Mouse (Mus musculus) adrenal gland, adult 18-20 months (tissue): ENCODE data around the gene Ank3. TPM values are rescaled to one million over a fixed set of nuclear protein-coding genes. Genes with fewer than 3 reads are reported as not detected.

Experiments used
- DNase-seq, 2 experiments: peaks; one replicate each; pipeline ENCODE4 v3.0.0; 2021 to 2022; ENCODE audit warnings: low spot score in 2 of 2
- total RNA-seq, 2 experiments: library from RNA; stranded (reverse); gene quantifications; 1 replicate in 1 of 2; 2 replicates in 1 of 2; pipeline ENCODE4 v1.2.3; 2021

The Ank3 gene
- total RNA-seq, 2 experiments from 2014 or later: 10.1 to 11.7 TPM

DNA sequence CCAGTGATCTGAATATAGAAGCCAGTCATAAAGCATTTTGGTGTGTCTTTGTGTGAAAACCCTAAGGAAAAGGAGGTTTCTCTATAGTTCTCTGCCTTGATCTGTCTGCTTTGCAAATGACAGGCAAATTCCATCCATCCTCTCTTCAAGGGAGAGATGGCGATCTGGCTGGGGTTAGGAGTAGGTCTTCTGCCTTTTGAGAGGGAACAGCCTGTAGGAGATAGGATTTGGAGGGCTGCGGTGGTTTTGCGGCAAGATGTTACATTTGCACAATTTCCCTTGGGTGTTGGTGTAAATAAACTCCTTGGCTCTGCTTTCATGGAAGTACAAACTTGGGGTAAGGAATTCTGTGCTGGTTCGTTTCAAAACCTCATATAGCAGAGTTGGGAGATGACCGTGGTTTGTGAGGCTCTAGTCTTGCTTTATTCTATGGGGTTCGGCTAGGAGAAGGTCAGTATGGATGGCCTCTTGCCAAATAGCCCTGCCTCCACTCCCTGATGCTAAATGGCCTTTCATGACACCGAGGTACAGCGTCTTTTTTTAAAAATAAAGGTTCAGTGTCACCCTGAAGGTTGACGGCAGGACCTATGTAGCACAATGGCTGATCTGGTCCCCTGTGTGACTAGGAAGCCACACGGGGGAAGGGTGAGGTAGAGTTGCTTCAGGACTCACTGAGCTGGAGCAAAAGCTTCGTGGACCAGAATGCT is 309.4 kb downstream of the Ank3 start:
- DNase-seq: no peak

DNA sequence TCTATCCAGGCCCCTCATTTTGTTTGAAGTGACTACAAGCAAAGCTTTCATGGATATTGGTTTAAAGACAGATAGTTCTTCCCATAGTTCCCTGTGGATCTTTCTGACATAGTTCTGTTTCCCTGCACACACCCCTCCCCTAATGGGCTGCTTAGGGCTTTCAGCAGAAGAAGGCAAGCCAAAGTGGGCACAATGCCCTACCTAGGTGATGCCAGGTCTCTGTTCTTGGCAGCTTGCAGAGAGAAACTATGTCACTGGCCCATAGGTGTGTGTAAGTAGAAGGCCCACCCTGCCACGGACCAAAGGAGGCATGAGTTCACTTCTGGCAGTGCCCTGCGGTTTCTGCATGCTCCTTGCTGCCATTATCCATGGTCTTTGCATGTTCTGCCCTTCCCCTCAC is 311.1 kb downstream of the Ank3 start:
- DNase-seq: no peak

DNA sequence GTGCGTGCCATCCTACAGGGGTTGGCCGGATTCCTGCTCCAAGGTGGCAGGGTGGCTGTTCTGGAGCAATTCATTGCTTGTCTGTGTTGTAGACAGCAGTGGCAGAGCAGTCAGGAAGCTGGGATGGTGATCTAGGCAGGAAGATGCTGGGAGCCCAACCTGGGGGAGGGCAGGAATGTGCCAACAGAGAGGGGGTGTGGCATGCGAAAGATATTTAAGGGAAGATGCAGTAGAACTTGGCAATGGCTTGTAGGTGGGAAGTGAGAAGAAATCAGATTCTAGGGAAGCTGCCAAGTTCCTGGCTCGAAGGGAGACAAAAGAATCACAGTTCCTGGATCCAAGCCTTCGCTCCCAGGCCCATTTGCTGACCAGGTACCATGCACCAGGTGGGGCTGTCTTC is 312.2 kb downstream of the Ank3 start:
- no peak for DNase-seq

DNA sequence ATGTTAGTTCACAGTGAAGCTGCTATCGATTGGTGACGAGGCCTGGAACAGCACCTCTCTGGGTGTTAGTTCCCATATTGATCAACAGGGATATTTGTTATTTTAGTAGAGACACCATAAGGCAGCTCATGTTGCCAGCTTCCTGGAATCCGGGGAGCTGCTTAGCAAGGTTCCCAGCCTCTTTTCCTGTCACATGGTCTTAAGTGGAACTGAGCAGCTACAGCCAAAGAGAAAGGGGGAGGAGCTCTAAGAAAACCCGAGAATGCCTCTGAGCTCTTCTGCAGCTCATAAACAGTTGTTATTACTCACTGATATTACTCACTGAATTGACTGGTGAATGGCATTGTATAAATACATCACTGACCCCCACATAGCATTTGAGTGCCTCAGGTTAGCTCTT is 318.3 kb downstream of the Ank3 start:
- DNase-seq: no peak

DNA sequence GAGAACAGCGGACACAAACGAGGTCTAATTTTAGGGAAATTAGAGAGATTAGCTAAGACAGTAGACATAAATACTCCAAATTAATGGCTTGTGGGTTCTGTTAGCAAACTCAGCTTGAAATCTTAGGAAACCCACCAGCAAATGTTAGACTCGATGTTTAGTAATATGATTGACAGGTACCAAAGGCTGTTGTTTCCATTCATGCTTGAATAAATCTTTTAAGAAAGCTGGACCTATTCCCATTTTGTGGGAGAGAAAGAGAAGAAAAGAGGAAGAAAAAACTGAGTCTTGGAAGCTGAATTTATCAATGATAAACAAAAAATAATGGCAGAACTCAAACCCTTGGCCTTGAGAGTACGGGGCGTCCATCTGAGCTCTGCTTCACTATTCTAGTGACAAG is 320.8 kb downstream of the Ank3 start:
- no peak for DNase-seq

DNA sequence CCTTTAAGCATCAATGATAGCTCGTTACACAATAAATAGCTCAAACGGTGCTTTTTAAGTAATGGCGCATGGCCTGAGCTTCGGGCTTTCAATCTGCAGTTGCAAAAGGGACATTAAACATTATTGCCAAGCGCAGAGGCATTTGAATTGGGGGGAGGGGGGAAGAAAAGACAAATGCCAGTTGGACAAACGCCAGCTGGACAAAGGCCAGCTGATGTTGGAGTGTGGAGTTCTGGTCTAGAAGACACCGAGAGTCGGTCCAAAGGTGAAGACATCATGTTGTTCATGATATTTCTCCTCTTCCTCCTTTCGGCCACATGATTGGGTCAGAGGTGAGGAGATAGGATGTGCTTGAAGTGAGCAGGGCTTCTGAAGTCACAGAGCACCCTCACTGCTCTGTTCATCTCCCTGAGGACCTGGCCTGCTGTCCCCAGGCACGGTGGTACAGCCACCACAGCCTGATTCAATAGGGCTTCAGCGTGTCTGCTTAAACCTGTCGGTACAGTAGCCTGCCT is 321.4 kb downstream of the Ank3 start:
- no peak for DNase-seq

DNA sequence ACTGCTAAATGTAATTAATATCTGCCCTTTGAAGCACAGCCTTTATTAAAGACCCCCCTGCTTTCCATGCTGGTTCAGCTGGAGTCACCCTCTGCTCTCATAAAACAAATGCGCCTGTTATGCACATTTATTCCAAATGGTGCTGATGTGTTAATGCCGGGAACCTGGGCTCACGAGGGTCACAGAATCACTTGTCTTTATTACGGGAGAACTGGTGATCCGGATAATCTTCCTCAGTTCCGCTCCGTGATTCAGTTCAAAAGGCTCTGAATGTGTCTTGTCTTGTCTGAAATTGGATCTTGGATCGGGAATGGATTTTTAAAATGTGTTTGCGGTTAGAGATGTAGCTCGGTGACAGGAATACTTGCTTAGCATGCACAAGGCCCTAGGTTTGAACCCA is 321.9 kb downstream of the Ank3 start:
- DNase-seq: no peak

DNA sequence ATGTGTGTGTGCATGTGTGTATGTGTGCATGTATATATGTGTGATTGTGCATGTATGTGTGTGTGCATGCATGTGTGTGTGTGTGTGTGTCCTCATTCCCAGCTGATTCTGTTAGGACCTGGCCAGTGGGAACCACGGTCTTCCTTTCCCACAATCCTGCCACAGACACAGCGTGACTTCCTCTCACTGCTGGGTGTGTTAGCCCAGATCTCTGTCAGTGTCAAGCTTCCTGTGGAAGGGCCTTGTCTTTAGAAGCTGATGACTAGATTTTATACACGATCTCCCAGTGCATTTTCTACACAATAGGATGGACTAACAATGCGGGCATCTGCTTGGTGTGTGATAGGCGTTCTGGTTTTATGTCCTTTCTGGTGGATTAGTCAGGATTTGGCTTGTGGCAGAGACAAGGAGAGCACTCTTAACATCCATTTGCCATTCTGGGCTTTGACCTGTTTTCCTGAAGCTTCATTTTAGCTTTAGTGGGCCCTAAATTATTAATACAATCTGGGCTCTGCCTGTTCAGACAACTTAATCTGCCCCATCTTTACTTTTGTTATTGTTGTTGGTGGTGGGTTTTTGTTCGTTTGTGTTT is 322.4 kb downstream of the Ank3 start:
- no peak for DNase-seq

DNA sequence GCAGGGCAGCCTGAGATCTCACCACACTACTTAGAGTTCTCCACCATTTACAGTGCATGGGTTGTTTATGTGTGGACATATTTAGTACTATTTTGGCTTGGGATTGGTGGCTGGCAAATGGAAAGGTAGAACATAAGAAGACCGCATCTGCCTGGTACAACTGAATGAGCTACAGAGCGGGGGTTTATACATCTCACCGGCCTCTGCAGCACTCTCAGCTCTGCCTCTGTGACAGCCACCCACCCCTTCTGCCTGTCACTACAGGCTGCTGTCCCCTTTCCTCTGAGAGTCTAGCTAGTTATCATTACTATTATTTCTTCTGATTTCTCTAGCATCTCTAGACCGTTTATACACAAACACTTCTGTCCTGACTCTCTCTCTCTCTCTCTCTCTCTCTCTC is 325.6 kb downstream of the Ank3 start:
- DNase-seq: no peak

DNA sequence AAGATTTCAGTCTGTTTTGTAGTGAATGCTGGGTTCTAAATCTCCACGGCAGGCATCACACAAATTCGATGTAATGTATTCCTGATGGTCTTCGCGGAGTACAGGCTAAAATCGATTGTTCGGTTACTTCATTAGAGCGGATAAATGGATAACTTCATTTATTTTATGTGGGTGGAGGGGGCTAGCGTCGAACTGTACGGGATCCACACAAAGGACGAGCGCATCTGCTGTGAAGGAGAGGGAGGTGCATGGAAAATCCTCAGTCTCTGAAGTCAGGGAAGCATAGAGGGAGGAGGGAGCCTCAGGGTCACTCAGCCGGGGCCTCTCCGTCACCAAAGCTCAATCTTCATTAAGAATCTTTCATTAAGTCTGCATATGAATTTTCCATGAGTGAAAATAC is 326.5 kb downstream of the Ank3 start:
- DNase-seq: no peak

DNA sequence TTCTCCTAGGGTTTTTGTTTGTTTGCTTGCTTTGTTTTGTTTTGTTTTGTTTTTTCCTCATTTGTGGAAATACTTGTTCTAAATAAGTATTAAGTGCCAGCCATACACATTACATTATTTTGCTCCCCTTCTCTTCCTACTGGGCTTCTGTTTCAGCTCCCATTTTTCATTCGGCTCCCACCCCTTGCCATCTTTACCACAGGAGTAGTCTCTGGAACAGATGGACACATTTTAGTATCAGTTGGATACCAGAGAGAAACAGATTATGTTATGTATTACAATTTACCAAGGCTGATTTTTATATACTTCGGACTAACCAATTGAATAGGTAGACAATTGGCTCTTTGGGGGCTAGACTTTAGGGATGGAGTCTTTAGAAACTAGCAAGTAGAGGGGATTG is 327.7 kb downstream of the Ank3 start:
- DNase-seq: no peak

DNA sequence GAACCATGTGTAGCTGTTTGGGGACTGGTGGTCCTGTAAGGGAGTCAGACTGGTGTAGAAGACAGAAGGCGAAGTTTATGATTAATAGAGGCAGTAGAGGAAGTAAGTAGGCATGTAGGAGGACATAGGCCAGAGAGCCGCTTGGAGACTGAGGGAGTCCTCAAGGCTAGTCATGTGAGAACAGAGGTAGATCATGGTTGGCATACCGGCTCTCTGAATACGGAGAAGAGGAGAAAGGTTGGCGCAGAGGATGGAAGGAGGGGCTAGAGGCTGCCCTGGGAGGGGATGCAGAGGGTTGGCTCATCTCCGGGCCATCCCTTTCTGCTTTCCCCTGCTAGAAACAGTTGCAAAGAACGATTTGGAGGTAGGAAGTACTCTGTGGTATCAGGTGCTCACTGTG is 328.2 kb downstream of the Ank3 start:
- no peak for DNase-seq

DNA sequence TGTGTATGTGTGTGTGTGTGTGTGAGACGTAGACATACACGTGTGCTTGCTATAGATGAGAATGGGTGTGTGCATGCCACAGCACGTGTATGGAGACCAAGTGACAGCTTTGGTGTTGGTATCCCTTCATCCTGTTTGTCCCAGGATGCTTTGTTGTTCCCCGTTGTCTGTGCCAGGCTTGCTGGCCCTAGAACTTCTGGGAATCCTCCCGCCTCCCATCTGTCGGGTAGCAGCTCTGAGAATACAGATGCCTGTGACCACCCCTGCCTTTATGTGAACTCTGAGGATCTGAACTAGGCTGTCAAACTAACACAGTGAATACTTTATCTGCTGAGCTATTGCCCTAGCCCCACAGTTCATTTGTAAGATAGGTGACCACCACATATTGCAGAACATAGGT is 330.3 kb downstream of the Ank3 start:
- no peak for DNase-seq

DNA sequence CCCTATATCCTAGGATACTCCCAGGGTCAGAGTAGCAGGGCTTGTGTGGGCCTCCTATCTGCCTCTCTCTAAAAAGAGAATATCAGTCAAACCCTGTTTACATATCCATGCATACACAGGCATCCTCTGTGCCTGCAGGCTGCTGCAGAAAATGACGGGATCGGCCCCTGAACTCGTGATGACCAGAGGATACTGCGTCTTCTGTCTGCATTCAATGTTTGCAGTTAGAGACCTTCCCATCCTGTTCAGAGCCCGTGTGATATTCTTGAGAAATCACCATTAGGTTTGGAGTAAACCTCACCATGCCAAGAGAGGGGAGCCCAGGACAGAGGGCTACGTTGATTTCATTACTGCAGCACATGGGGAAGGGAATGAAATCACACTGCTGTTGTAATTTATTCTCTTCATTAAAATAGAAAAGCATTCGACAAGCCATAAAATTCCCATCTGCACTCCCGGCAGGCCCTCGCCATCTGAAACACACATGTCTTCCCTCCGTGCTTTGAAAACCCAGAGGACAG is 331.8 kb downstream of the Ank3 start:
- no peak for DNase-seq

DNA sequence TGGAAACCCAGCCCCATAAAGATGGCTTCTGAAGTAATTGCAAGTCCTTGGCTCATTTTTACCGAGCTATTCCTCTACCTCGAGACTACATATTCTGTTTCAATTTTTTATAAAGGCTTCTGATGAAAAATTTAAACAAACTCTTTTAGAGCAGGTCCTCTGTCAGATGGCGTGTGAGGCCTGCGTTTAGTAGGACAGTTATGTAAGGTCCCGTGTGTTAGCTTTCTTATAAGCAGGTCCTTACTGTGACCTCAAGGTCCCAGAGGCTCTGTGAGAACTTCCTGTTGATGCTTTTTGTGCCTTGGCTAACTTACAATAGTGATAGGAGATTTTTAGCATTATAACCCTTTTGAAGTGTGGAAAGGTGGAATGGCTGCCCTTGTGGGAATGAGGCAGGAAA is 332.8 kb downstream of the Ank3 start:
- DNase-seq: no peak

DNA sequence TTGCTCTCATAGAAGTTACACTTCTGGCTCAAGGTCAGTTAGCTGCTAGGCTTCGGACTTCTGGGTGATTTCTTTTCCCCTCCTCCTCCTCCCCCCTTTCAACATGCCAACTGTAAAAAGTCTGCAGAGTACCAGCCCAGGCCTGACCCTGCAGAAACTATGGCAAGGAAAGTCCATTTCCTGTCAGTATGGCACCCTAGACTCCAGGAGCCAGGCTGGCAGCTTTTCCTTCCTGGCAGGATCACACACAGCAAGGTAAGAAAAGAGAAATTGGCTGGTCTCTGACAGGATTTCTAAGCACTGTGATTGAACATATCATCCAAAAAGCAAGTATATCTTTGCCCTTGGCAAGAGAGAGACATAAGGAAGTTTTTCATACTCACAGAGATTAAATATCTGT is 333.3 kb downstream of the Ank3 start:
- no peak for DNase-seq

DNA sequence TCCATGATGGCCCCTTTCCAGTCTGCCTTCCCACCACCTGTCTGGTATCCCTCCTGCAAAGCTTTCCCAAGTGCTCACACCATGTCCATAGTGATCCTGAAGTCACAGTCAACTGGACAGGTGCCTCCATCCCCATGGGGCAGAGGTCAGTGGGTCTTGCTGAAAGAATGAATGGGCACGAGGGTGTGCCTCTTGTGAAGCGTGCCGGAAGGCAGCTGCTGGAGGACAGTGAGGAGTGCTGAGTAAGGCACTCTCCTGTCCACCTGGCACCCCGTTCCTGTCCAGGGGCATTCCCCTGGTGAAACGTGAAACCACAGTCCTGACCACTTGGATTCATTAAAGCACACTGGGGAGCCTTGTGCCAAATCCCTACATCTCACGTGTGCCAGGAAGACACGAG is 337.7 kb downstream of the Ank3 start:
- no peak for DNase-seq

DNA sequence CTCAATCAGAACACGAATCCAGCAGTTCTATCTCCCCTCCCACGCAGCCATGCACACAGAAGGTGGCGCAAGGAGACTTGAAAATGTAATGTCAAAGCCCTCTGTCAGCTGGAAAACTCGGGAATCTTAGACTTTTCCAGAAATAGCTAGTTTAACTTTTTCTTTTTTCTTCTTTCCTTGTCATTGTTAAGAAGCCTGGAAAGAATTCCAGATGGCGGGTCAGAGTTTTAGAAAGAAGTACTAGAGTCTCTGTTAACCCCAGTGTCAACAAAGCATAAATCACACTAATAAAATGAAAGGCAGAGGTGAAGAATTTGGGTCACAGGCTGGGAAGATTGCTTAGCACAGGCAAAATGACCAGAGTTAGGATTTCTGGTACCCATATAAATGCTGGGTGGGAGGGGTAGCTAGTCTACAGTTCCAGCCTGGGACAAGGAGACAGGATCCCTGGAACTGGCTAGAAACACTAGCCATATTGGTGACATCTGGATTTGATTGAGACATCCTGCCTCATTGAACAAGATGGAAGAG is 340.2 kb downstream of the Ank3 start:
- no peak for DNase-seq

DNA sequence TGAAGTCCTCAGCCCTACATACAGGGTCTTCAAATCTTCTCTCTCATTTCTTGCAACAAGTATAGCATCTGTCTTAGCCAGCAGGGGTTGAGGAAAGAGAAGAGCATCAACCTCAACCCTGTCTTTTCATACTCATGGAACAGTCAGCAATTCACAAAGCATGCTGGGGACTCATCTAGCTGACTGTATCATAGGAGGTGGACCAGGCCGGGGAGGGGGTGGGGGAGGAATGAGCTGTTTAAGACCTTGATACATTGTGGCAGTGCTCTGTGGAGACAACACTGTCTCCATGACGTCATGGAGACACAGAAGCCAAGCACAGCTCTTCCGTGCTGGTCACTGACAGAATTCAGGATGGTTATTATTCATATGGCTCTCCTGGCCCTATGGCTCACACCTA is 344.0 kb downstream of the Ank3 start:
- no peak for DNase-seq

DNA sequence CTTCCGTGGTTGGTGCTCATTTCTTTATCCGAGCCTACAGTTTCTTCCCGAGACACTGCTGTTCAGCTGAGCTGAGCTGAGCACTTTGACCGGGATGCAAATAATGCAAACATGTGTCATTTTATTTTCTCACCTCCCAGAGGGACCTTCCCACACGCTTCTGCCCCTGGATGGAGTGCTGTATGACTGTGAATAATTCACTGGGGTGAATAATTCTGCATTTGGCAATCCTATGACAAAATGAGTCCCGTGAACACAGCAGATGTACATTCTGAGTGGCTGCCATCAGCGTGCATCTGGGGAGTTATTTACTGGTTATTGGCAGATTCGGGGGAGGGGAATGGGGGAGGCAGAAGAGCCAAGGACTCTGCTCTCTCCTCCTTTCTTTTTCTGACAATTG is 345.6 kb downstream of the Ank3 start:
- DNase-seq: no peak

DNA sequence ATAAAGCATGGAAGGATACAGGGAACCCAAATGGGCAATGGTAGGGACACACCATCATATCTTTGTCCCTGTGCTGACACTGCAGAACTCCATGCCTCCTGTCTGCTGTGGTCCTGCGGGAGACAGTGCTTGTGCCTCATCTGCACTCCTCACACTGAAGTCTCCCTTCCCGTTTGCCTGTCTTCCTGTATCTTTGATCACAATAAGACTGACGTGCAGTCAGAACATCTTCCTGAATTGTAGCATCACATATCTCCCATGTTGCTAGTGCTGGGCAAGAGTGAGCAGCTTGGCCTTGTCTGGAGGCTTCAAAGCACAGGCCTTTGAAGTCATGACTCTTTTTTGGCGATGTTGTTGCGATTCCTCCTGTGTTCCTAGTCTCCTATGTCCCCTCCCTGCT is 346.3 kb downstream of the Ank3 start:
- no peak for DNase-seq

DNA sequence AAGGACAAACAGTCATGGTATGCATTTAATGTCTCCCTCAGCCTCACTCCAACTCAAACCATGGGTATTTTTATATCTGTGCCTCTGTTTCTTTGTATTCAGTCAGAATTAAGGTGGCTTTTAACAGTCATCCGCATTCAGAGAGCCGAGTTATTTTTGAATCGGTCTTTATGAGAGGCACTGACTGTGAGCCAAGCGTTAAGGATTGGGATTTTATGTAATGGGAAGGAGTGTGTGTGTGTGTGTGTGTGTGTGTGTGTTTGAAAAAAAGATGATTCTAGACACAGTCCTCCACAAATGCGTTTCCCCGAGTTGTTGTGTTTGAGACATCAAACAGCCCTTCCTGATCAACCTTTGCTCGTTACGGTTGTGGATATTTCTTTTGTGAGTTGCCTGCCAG is 347.7 kb downstream of the Ank3 start:
- no peak for DNase-seq

DNA sequence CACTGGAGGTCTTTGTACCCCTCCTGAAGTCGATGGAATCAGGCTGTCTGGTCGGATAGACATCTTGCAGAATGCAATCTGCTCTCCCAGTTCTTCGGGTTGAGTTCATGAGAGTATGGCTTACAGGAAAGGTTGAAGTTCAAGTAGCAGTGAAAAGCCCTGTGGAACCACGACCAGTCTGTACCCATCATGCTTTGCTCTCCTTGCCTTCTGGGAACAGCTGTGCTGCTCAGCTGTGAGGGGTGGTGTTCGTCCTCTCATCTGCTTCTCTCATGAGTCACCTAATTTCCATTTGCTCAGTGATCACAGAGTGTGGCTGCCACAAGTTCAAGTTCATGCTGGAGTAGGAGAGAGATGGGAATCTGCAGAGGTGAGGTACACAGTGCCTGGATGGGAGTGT is 348.2 kb downstream of the Ank3 start:
- no peak for DNase-seq
